22 mouse cellular contexts compared by ENCODE assay signal in the genomic region with DNA sequence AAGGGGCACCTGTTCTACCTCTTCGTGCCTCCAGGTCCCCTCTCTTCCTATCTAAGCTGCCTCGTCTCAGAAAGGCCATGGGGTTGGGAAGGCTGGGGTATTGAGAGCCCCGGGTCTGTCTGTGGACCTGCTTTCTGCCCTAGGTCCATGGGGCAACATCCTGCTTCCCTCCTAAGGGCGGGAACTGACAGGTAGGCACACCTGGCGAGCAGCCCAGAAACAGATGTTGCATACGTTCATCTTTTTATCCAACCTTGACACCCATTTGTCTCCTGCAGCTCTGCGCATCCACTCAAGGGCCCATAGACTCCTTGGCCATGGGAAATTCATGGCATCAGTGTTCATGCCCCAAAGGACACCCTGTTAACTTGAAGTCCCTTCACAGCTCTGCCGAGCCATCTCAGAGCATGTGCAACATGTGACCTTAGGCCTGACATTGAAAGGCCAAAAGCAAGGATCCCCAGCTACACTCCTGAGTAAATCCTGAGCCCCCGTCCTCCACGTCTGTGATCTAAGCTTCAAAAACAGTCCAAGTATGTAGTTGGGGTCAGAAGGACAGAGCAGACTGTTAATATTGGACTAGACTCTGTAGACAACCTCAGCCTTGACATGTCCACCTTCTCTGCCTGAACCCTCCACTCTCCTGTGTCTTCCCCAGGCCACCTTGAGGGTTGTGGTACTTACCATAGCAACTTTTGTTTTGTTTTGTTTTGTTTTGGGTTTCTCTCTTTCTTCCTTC. TPM values are rescaled to one million over a fixed set of nuclear protein-coding genes. Genes with fewer than 3 reads are reported as not detected.
DNase-seq lines count a peak whose midpoint lies in the region; ATAC-seq and TF ChIP-seq lines count a peak whose summit lies in the region.
"Had no signal": no experiment of that assay in that cellular context is flagged by ENCODE, and none has a peak within 500 bp of the region (broad histone marks: within the 10 kb centered on the region; RNA-seq: fewer than 3 reads in every experiment).

No protein-coding gene starts in this region.

- H3K9me3 ChIP-seq in kidney, embryonic 16.5 days (ENCODE audit: low read length), result no peaks in the 10 kb centered on the region
- H3K9me3 ChIP-seq: embryonic facial prominence, embryonic 10.5 days; forebrain, embryonic 10.5 days; forebrain, embryonic 15.5 days; heart, embryonic 10.5 days; hindbrain, embryonic 12.5 days had no signal

- no peak for TF ChIP-seq POLR2A in testis, adult 2 months (IDR thresholded peaks at IDR 0.05; ENCODE audit: control insufficient read depth, low read depth, low read length)

- no peaks in the 10 kb centered on the region for H3K27me3 ChIP-seq in testis, adult 2 months (ENCODE audit: control insufficient read depth, insufficient read depth, low read length)
- H3K27me3 ChIP-seq in kidney, embryonic 16.5 days (ENCODE audit: insufficient read depth, low read length), result no peaks in the 10 kb centered on the region
- H3K27me3 ChIP-seq: CH12.LX; forebrain, embryonic 15.5 days; hindbrain, embryonic 12.5 days; Patski had no signal

- no peaks in the 10 kb centered on the region for H3K36me3 ChIP-seq in testis, adult 2 months (ENCODE audit: control insufficient read depth, insufficient read depth, low read length)
- no peaks in the 10 kb centered on the region for H3K36me3 ChIP-seq in kidney, embryonic 16.5 days (ENCODE audit: insufficient read depth, low read length)
- H3K36me3 ChIP-seq: embryonic facial prominence, embryonic 10.5 days; forebrain, embryonic 10.5 days; forebrain, embryonic 15.5 days; heart, embryonic 10.5 days; hindbrain, embryonic 12.5 days had no signal

- H3K4me3 ChIP-seq in testis, adult 2 months (ENCODE audit: control insufficient read depth, low read depth, low read length), result peak overlapping the region; percentile 62
- no peak overlapping the region for H3K4me3 ChIP-seq in kidney, embryonic 16.5 days (ENCODE audit: low read length)
- H3K4me3 ChIP-seq: embryonic facial prominence, embryonic 10.5 days; erythroblast, embryonic 14.5 days; forebrain, embryonic 10.5 days; forebrain, embryonic 15.5 days; heart, embryonic 10.5 days; hindbrain, embryonic 12.5 days had no signal

- peak; percentile 52; the same call in 1 of the 2 replicates for ATAC-seq in kidney, embryonic 16.5 days (ENCODE audit: low FRiP score, low TSS enrichment)
- ATAC-seq: activated CD4-positive, CD25-positive, alpha-beta regulatory T cell, adult 4 months; forebrain, embryonic 15.5 days; Patski had no signal

- H3K9ac ChIP-seq in kidney, embryonic 16.5 days (replicated peaks; ENCODE audit: low read length), result no peak overlapping the region
- H3K9ac ChIP-seq: forebrain, embryonic 15.5 days; hindbrain, embryonic 12.5 days had no signal

- no peak for TF ChIP-seq CTCF in testis, adult 2 months (IDR thresholded peaks at IDR 0.05; ENCODE audit: control insufficient read depth, insufficient read depth, insufficient replicate concordance, low read depth, low read length)

- H3K27ac ChIP-seq in testis, adult 2 months (ENCODE audit: control insufficient read depth, insufficient read depth, low read depth, low read length), result no peak overlapping the region
- peak overlapping the region; percentile 33; the same call in 1 of the 2 replicates for H3K27ac ChIP-seq in kidney, embryonic 16.5 days (ENCODE audit: low read length)
- H3K27ac ChIP-seq: embryonic facial prominence, embryonic 10.5 days; forebrain, embryonic 15.5 days; heart, embryonic 10.5 days; hindbrain, embryonic 12.5 days had no signal

- no peaks in the 10 kb centered on the region for H3K4me1 ChIP-seq in testis, adult 2 months (ENCODE audit: control insufficient read depth, insufficient read depth, low read length)
- peaks cover 8% of the 10 kb centered on the region for H3K4me1 ChIP-seq in kidney, embryonic 16.5 days (ENCODE audit: insufficient read depth, low read length)

- no peak overlapping the region for H3K4me2 ChIP-seq in kidney, embryonic 16.5 days (replicated peaks; ENCODE audit: low read depth, low read length)
- H3K4me2 ChIP-seq: forebrain, embryonic 15.5 days; hindbrain, embryonic 12.5 days had no signal

- WGBS in kidney, embryonic 16.5 days, result 83% methylated on average over 10 of the region's 10 CpGs

- DNase-seq in testis, postnatal 14 days (ENCODE audit: low spot score), result no peak
- peak; percentile 63 to 76 for DNase-seq in kidney, postnatal 25 days
- DNase-seq in cerebellum, adult 9-11 months, result no peak
- no peak for DNase-seq in embryo, embryonic 10.5 days (ENCODE audit: low spot score)
- DNase-seq in urinary bladder, postnatal 4 days (ENCODE audit: low spot score in 2 of 2), result no peak
- DNase-seq: adrenal gland, postnatal 14 days; cerebellum, adult 11-12 months; cerebellum, adult 9-10 months; cerebellum, postnatal 36 days; gastrocnemius, postnatal 10 days; heart, postnatal 4 days had no signal

RNA-seq across cellular contexts. Expression of a gene that starts 6.1 kb away (rescaled TPM):
- polyA plus RNA-seq in testis, adult 2 months (2012; rRNA removed), result 641 and 673 TPM in 2 replicates
- polyA plus RNA-seq in kidney, embryonic 16.5 days (2015; fragmentation: Nextera tagmentation; extraction: Ambion mirVana), result 7.4 and 10.1 TPM in 2 replicates
- polyA plus RNA-seq: activated CD4-positive, CD25-positive, alpha-beta regulatory T cell, adult 4 months; erythroblast, embryonic 14.5 days; forebrain, embryonic 15.5 days had no signal

RNA-seq across cellular contexts. Expression of a gene that starts 39.4 kb away (rescaled TPM):
- not detected in 2 replicates for polyA plus RNA-seq in testis, adult 2 months (2012; rRNA removed)
- polyA plus RNA-seq in kidney, embryonic 16.5 days (2015; fragmentation: Nextera tagmentation; extraction: Ambion mirVana), result 1.3 and 2.5 TPM in 2 replicates
- polyA plus RNA-seq: erythroblast, embryonic 14.5 days had no signal

RNA-seq across cellular contexts. Expression of a gene that starts 44.5 kb away (rescaled TPM):
- polyA plus RNA-seq in testis, adult 2 months (2012; rRNA removed), result 104 and 121 TPM in 2 replicates
- 48.3 and 48.7 TPM in 2 replicates for polyA plus RNA-seq in kidney, embryonic 16.5 days (2015; fragmentation: Nextera tagmentation; extraction: Ambion mirVana)

RNA-seq across cellular contexts. Expression of a gene that starts 51.7 kb away (rescaled TPM):
- polyA plus RNA-seq in testis, adult 2 months (2012; rRNA removed), result 2.8 and 3.4 TPM in 2 replicates
- polyA plus RNA-seq in kidney, embryonic 16.5 days (2015; fragmentation: Nextera tagmentation; extraction: Ambion mirVana), result 0.90 and 1.2 TPM in 2 replicates

Comparison
In these comparisons a context has a peak if more than half of its experiments do, and no peak if none do; other contexts are left out.
1. DNase-seq: peak in kidney, postnatal 25 days (2 of 2); none in testis, postnatal 14 days (single experiment), cerebellum, adult 9-11 months (single experiment), embryo, embryonic 10.5 days (single experiment) and urinary bladder, postnatal 4 days (0 of 2).
2. RNA of a gene that starts 6.1 kb away (polyA plus RNA-seq): 641 to 673 TPM in testis, adult 2 months; 7.4 to 10.1 TPM in kidney, embryonic 16.5 days; every median in the first group is over 10 times any median in the second.